Mouse (Mus musculus) megakaryocyte, adult 5-6 weeks (primary cell): ENCODE data around the gene Olfr46. TPM values are rescaled to one million over a fixed set of nuclear protein-coding genes. Genes with fewer than 3 reads are reported as not detected.
"Not testable (repeated sequence)": the region's sequence is repeated elsewhere in the genome, so short reads cannot be mapped to it uniquely, and the experiment has no call there.

Experiments
- ATAC-seq: 2 replicates; pipeline ENCODE4 v1.8.0; 2016; ENCODE audit warnings: mild to moderate bottlenecking, inconsistent platforms; ENCODE audit not compliant: poor library complexity, severe bottlenecking
- total RNA-seq, 2 experiments: library from RNA; stranded (forward) in 1 of 2; stranded (reverse) in 1 of 2; fragments of 153-499, 151-499 nt in 1 of 2; fragments of 221-1000, 200-1000 nt in 1 of 2; gene quantifications; 2 replicates each; pipeline versions ENCODE4 v1.2.3 to v1.2.4; 2015 to 2017

Olfr46 gene
- total RNA-seq (2015) = not detected in 2 replicates
- 0.04 TPM in 1 of 2 replicates, not detected in the other for total RNA-seq (2017)

DNA sequence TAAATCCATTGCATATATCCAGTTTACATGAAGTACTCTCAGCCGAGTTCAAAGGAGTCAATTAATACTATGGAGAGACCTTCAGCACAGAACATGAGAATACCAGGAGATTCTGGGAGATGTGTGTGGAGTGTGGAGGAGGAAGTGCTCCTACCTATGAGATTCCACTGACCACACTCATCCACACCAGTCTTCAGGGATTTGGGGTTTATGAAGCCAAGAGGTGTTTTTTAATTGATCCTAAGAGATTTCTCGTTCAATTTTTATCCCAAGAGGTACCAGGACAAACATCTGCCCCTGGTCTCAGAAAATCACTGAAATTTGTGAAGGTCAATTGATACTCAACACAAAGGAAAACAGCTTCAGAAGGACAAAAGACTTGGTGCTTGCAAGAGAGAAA lies at the start of gene Olfr46:
Gene Olfr46 (plus strand): TSS at position 301 of the 400 bp plus-strand sequence.
- not testable (repeated sequence) for ATAC-seq

DNA sequence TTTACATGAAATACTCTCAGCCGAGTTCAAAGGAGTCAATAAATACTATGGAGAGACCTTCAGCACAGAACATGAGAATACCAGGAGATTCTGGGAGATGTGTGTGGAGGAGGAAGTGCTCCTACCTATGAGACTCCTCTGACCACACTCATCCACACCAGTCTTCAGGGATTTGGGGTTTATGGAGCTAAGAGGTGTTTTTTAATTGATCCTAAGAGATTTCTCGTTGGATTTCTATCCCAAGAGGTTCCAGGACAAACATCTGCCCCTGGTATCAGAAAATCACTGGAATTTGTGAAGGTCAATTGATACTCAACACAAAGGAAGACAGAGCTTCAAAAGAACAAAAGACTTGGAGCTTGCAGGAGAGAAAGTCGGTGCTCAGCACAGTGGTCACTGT lies 33.5 kb upstream of the Olfr46 start, which contains the start of gene Olfr538:
Gene Olfr538 (plus strand): TSS at position 301 of the 400 bp plus-strand sequence.
- no peak for ATAC-seq

DNA sequence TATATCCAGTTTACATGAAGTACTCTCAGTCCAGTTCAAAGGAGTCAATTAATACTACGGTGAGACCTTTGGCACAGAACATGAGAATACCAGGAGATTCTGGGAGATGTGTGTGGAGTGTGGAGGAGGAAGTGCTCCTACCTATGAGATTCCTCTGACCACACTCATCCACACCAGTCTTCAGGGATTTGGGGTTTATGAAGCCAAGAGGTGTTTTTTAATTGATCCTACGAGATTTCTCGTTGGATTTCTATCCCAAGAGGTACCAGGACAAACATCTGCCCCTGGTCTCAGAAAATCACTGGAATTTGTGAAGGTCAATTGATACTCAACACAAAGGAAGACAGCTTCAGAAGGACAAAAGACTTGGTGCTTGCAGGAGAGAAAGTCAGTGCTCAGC lies 27.6 kb downstream of the Olfr46 start, which contains the start of gene Olfr61:
Gene Olfr61 (plus strand): TSS at position 301 of the 400 bp plus-strand sequence.
- not testable (repeated sequence) for ATAC-seq

DNA sequence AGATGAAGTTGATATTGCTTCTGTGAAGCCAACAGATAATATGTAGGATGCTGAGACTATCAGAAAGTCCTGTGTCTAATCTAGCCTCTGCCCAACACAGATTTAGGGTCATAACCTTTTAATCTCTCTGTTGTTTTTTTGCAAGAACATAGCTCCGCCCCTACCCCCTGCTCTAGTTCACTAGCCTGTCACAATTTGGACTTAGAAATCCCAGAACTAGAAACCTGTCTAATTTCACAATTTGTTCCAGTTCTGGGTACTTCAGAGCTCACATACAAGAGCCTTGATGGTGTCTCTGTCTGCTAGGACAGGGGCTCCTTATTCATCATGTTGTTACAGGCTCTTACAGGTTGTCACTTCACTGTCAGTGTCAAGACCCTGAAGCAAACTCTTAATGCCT lies 29.5 kb downstream of the Olfr46 start:
- ATAC-seq = no peak

DNA sequence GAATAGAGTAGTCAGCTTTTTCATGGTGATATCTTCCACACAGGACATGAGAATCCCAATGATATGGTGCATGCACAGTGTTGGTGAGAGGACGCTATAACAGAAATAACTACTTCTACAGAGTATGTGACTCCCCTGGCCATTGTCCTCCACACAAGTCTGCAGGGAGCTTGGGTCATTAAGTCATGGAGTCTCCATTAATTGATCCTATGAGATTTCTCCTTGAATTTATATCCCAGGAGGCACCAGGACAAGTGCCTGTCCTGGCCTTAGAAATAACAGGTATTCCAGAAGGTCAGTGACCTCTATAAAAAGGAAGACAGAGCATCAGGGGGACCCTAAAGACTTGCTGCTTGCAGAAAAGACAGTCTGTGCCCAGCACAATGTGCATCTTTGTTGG lies 45.1 kb downstream of the Olfr46 start, which contains the start of gene Olfr53:
Gene Olfr53 (plus strand): TSS at position 301 of the 400 bp plus-strand sequence.
- no peak for ATAC-seq

DNA sequence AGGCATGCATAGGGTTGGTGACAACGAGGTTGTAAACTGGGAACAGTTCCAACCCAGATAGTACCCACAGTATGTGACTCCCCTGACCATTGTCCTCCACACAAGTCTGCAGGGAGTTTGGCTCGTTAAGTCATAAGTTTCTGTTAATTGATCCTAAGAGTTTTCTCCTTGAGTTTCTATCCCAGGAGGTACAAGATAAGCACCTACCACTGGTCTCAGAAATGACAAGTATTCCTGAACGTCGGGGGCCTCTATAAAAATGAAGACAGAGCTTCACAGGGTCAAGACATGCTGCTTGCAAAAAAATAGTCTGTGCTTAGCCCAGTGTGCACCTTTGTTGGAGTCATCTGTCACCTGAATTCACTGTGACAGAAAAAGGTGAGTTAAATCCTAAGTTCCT lies 58.6 kb downstream of the Olfr46 start, which contains the start of gene Olfr539:
Gene Olfr539 (plus strand): TSS at position 301 of the 400 bp plus-strand sequence.
- no peak for ATAC-seq

Other genes starting within 250 kb of the Olfr46 start
- gene Olfr60, start 239.6 kb upstream of the Olfr46 start, total RNA-seq (2015) = 0.11 TPM in 1 of 2 replicates, not detected in the other
- not detected in 2 replicates for gene Olfr60, start 239.6 kb upstream of the Olfr46 start, total RNA-seq (2017)
- gene Olfr530, start 224.9 kb upstream of the Olfr46 start, total RNA-seq (2015) = not detected in 2 replicates
- gene Olfr530, start 224.9 kb upstream of the Olfr46 start, total RNA-seq (2017) = not detected in 2 replicates
- not detected in 2 replicates for gene Olfr531, start 198.4 kb upstream of the Olfr46 start, total RNA-seq (2015)
- gene Olfr531, start 198.4 kb upstream of the Olfr46 start, total RNA-seq (2017) = not detected in 2 replicates
- gene Olfr532, start 179.6 kb upstream of the Olfr46 start, total RNA-seq (2015) = not detected in 2 replicates
- not detected in 2 replicates for gene Olfr532, start 179.6 kb upstream of the Olfr46 start, total RNA-seq (2017)
- not detected in 2 replicates for gene Olfr533, start 137.9 kb upstream of the Olfr46 start, total RNA-seq (2015)
- gene Olfr533, start 137.9 kb upstream of the Olfr46 start, total RNA-seq (2017) = not detected in 2 replicates
- gene Olfr535, start 117.1 kb upstream of the Olfr46 start, total RNA-seq (2015) = not detected in 2 replicates
- gene Olfr535, start 117.1 kb upstream of the Olfr46 start, total RNA-seq (2017) = not detected in 2 replicates
- not detected in 2 replicates for gene Olfr536, start 93.9 kb upstream of the Olfr46 start, total RNA-seq (2015)
- not detected in 2 replicates for gene Olfr536, start 93.9 kb upstream of the Olfr46 start, total RNA-seq (2017)
- not detected in 2 replicates for gene Olfr538, start 33.4 kb upstream of the Olfr46 start, total RNA-seq (2015)
- not detected in 2 replicates for gene Olfr538, start 33.4 kb upstream of the Olfr46 start, total RNA-seq (2017)
- not detected in 2 replicates for gene Olfr61, start 27.7 kb downstream of the Olfr46 start, total RNA-seq (2015)
- gene Olfr61, start 27.7 kb downstream of the Olfr46 start, total RNA-seq (2017) = not detected in 2 replicates
- gene Olfr53, start 45.2 kb downstream of the Olfr46 start, total RNA-seq (2015) = not detected in 2 replicates
- gene Olfr53, start 45.2 kb downstream of the Olfr46 start, total RNA-seq (2017) = not detected in 2 replicates
- gene Olfr539, start 58.7 kb downstream of the Olfr46 start, total RNA-seq (2015) = not detected in 2 replicates
- gene Olfr539, start 58.7 kb downstream of the Olfr46 start, total RNA-seq (2017) = not detected in 2 replicates
- gene Olfr45, start 80.7 kb downstream of the Olfr46 start, total RNA-seq (2015) = not detected in 2 replicates
- not detected in 2 replicates for gene Olfr45, start 80.7 kb downstream of the Olfr46 start, total RNA-seq (2017)
- not detected in 2 replicates for gene Olfr541, start 96.0 kb downstream of the Olfr46 start, total RNA-seq (2015)
- not detected in 2 replicates for gene Olfr541, start 96.0 kb downstream of the Olfr46 start, total RNA-seq (2017)
- not detected in 2 replicates for gene Cyp2e1, start 162.5 kb downstream of the Olfr46 start, total RNA-seq (2015)
- not detected in 2 replicates for gene Cyp2e1, start 162.5 kb downstream of the Olfr46 start, total RNA-seq (2017)
- gene Syce1, start 186.6 kb downstream of the Olfr46 start, total RNA-seq (2015) = 0.21 and 0.69 TPM in 2 replicates
- gene Syce1, start 186.6 kb downstream of the Olfr46 start, total RNA-seq (2017) = 0.15 and 0.73 TPM in 2 replicates
- 0.16 TPM in 1 of 2 replicates, not detected in the other for gene Zfp941, start 220.9 kb downstream of the Olfr46 start, total RNA-seq (2015)
- gene Zfp941, start 220.9 kb downstream of the Olfr46 start, total RNA-seq (2017) = 0.22 and 0.33 TPM in 2 replicates
- gene Urah, start 233.7 kb downstream of the Olfr46 start, total RNA-seq (2015) = not detected in 2 replicates
- gene Urah, start 233.7 kb downstream of the Olfr46 start, total RNA-seq (2017) = not detected in 2 replicates
- not detected in 2 replicates for gene Scgb1c1, start 244.3 kb downstream of the Olfr46 start, total RNA-seq (2015)
- gene Scgb1c1, start 244.3 kb downstream of the Olfr46 start, total RNA-seq (2017) = not detected in 2 replicates
- not detected in 2 replicates for gene Odf3, start 246.5 kb downstream of the Olfr46 start, total RNA-seq (2015)
- not detected in 2 replicates for gene Odf3, start 246.5 kb downstream of the Olfr46 start, total RNA-seq (2017)